Mouse (Mus musculus) heart, adult 2 months (tissue): ENCODE measurements at regions not wholly inside any gene's neighbourhood (a gene's known extent, or its start where the extent isn't known, plus 50 kb on each side); places are given as distances from the start of the nearest gene placed in this dataset.
A peak's percentile ranks its signal among the peaks of the same experiment; 100 is the strongest.

Source experiments
- DNase-seq, 2 experiments: peaks; one replicate each; pipeline ENCODE4 v3.0.0; 2021
- H3K27ac ChIP-seq: fragments of 200-600 bp; 2 replicates; pipeline ENCODE4 v1.8.1; 2022
- H3K27me3 ChIP-seq: fragments of 200-500 bp; 2 replicates; pipeline ENCODE4 v1.6.1; 2012; ENCODE audit warnings: mild to moderate bottlenecking, low read length, inconsistent platforms, mixed read lengths; ENCODE audit not compliant: control insufficient read depth, insufficient read depth
- H3K36me3 ChIP-seq: fragments of 200-500 bp; 2 replicates; pipeline ENCODE4 v1.6.1; 2012; ENCODE audit warnings: low read length, inconsistent platforms; ENCODE audit not compliant: control insufficient read depth, insufficient read depth
- H3K4me1 ChIP-seq: fragments of 200-500 bp; 2 replicates; pipeline ENCODE4 v1.6.1; 2011; ENCODE audit warnings: low read length; ENCODE audit not compliant: control insufficient read depth, insufficient read depth
- H3K4me3 ChIP-seq: fragments of 200-600 bp; 2 replicates; pipeline ENCODE4 v1.8.1; 2022
- H3K79me2 ChIP-seq: fragments of 200-500 bp; replicated peaks from 2 replicates; pipeline ENCODE4 v1.6.1; 2012; ENCODE audit warnings: mild to moderate bottlenecking, inconsistent platforms, low read length, moderate library complexity, mixed read lengths; ENCODE audit not compliant: control insufficient read depth, insufficient read depth
- H3K9ac ChIP-seq: fragments of 200-500 bp; 2 replicates; pipeline ENCODE4 v1.6.1; 2012; ENCODE audit warnings: low read depth, mild to moderate bottlenecking, control low read depth, inconsistent platforms, low read length, mixed read lengths
- CTCF ChIP-seq: fragments of 200-600 bp; IDR thresholded peaks from 2 replicates; pipeline ENCODE4 v1.8.1; 2022; ENCODE audit warnings: antibody characterized with exemption, mild to moderate bottlenecking, moderate library complexity
- EP300 ChIP-seq: fragments of 200-500 bp; IDR thresholded peaks from 2 replicates; pipeline ENCODE4 v1.6.1; 2011; ENCODE audit warnings: low read depth, low read length, control low read depth; ENCODE audit not compliant: insufficient read depth
- POLR2A ChIP-seq: fragments of 200-500 bp; IDR thresholded peaks from 2 replicates; pipeline ENCODE4 v1.6.1; 2011; ENCODE audit warnings: mild to moderate bottlenecking, low read depth, low read length, control low read depth; ENCODE audit not compliant: insufficient read depth
- WGBS: fragments of 180-500 bp; shearing (Covaris S2); methylation state at CpG from one replicate; pipeline ENCODE4 v1.1.7; 2018; 5-methylcytosine and 5-hydroxymethylcytosine counted together
- intact Hi-C: fragments of 180-260 bp; cut with DNase I; formaldehyde crosslinking; loops from one replicate; pipeline ENCODE4 v1.15.1; 2025

DNA sequence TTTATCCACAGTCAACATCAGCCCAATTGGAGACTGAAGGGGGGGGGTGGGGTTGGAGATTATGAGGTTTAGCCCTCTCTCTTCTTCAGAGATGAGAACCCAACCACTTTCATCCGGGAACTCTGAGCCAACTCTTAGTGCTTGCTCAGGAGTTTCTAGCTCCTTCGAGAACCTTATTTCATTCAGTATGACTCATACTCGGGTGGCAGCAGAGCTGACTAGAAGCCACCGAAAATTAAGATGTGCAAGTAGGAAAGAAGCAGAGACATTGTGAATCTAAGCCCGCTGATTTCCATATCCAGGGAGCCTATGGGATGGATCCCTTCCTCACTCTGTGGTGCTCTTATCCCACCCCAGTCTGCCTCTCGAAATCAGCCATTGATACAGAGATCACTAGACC is 262.0 kb upstream of the Pabpc6 start:
- no peak for DNase-seq
- Histone ChIP-seq H3K9ac (no peak overlapping the region), H3K27ac (no peak overlapping the region), H3K4me1 (no peaks in the 10 kb centered on the region), H3K36me3 (no peaks in the 10 kb centered on the region), H3K4me3 (no peak overlapping the region), H3K79me2 (no peaks in the 10 kb centered on the region), H3K27me3 (no peaks in the 10 kb centered on the region)
- intact Hi-C loops = no loop called here
- TF ChIP-seq EP300 (no peak), POLR2A (no peak), CTCF (no peak)
- 75% methylated on average over 6 of the region's 6 CpGs for WGBS

DNA sequence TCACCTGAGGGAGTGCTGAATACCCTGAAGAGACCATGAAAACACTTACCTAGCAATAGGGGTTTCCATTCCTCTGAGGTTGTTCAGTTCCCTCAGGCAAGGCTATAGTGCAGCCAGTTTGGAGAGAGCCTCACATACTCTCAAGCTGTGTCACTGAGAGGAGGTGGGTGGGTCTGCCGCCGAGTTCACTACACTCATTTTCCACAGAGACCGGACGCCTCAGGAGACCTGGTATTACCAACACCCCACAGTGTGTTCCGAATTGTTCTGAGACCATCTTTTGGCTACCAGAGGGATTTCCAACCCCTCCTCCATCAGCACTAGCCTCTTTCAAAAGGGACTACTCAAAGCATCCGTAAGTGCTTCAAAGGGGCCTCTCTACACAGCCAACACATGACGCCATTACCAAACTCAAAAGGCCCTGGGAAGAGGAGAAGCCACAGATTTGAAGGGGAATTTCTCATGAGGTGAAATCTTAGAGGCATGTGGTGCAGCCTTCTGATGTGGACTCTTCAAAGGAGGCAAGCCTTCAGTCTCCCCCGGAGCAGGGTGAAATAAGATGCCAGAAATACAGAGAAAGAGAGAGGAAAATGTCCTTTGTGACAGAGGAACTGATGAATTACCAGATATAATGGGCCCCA is 260.1 kb upstream of the Pabpc6 start:
- TF ChIP-seq EP300 = no peak
- TF ChIP-seq CTCF = no peak
- TF ChIP-seq POLR2A = no peak
- intact Hi-C loops = no loop called here
- DNase-seq = no peak
- H3K4me3 ChIP-seq = no peak overlapping the region
- H3K79me2 ChIP-seq = no peaks in the 10 kb centered on the region
- H3K27me3 ChIP-seq = no peaks in the 10 kb centered on the region
- no peak overlapping the region for H3K9ac ChIP-seq
- 83% methylated on average over 8 of the region's 8 CpGs for WGBS
- no peaks in the 10 kb centered on the region for H3K36me3 ChIP-seq
- no peaks in the 10 kb centered on the region for H3K4me1 ChIP-seq
- H3K27ac ChIP-seq = no peak overlapping the region

DNA sequence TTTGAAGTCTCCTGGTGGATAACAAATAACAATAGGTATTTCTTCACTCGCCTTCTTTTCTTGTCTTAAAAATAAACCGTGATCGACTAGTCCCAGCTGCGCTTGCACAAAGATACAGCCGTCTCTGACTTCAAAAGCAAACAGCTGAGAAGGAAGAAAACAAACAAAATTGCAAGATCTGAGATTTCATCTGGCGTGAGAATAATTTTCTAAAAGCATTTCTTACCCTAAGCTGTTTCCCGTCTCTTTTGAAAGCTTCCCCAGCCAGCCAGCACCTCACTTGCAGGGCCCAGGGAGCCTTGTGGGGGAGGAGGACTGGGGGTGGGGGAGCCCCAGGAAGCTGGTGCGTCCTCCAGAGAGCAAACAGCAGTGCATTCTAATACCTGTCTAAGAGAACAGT is 258.2 kb upstream of the Pabpc6 start:
- H3K79me2 ChIP-seq = no peaks in the 10 kb centered on the region
- intact Hi-C loops = no loop called here
- no peaks in the 10 kb centered on the region for H3K4me1 ChIP-seq
- no peak for DNase-seq
- H3K36me3 ChIP-seq = no peaks in the 10 kb centered on the region
- no peaks in the 10 kb centered on the region for H3K27me3 ChIP-seq
- no peak overlapping the region for H3K27ac ChIP-seq
- no peak overlapping the region for H3K9ac ChIP-seq
- no peak overlapping the region for H3K4me3 ChIP-seq
- TF ChIP-seq POLR2A (no peak), EP300 (no peak), CTCF (no peak)
- WGBS = 61% methylated on average over 8 of the region's 8 CpGs

DNA sequence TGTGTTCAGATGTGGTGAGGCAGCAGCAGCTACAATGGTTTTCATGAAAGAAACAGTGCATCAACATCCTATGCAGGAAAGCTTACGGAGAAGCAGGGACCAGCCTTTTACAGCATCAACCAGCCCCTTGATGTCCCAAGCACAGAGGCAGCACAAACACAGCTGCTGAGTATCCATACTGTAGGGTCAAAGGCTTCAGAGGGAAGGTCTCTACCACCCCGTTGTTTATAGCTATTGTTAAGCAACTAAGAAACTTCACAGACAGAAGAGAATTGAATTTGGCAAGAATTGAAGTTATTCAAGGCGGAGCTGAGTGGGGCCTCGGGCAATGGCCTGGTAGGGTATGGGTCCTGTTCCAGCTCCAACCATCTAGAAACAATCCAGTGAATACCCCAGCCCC is 256.8 kb upstream of the Pabpc6 start:
- Histone ChIP-seq H3K27ac (no peak overlapping the region), H3K4me3 (no peak overlapping the region), H3K79me2 (no peaks in the 10 kb centered on the region), H3K4me1 (no peaks in the 10 kb centered on the region), H3K9ac (no peak overlapping the region), H3K27me3 (no peaks in the 10 kb centered on the region), H3K36me3 (no peaks in the 10 kb centered on the region)
- WGBS = 79% methylated on average over 4 of the region's 4 CpGs
- DNase-seq = no peak
- intact Hi-C loops = no loop called here
- TF ChIP-seq EP300 = no peak
- TF ChIP-seq CTCF = no peak
- no peak for TF ChIP-seq POLR2A

DNA sequence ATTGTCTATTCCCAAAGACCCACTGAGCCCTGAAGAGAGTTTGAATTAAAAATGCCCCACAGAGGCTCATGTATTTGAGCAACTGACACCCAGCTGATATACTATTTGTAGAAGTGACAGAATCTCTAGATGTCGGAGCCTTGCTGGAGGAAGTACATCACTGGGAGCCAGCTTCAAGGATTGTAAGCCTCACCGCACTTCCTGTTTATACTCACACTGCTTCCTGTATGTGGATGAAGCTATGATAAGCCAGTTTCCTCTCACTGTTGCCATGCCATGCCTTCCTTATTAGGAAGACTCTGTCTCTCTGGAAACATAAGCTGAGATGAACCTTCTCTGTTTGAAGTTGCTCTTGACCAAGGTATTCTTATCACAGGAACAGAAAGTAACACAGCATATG is 251.8 kb upstream of the Pabpc6 start:
- H3K36me3 ChIP-seq = no peaks in the 10 kb centered on the region
- intact Hi-C loops = no loop called here
- H3K4me3 ChIP-seq = no peak overlapping the region
- H3K79me2 ChIP-seq = no peaks in the 10 kb centered on the region
- peak in 1 of 2 experiments; percentile 13 for DNase-seq
- 54% methylated on average over 2 of the region's 2 CpGs for WGBS
- H3K9ac ChIP-seq = no peak overlapping the region
- H3K27me3 ChIP-seq = no peaks in the 10 kb centered on the region
- TF ChIP-seq CTCF (no peak), EP300 (no peak), POLR2A (no peak)
- peak overlapping the region; percentile 33 for H3K27ac ChIP-seq
- no peaks in the 10 kb centered on the region for H3K4me1 ChIP-seq

DNA sequence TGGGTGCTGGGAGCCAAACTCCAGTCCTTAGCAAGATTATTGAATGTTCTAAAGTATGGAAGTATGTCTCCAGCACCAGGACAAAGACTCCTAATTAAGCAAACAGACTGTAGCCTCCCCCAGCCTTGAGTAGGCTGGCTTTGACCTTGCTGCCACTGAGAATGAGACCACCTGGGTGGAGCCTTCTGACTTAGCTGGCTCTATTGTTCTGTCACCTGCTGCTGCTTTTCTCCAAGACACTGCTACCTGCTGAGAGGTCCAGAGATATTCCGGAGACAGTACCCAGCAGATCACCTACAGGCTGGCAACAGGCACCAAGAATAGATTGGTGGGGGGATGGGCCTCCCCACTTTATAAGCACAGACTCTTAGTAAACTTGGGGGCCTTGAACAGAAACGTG is 247.5 kb upstream of the Pabpc6 start:
- H3K27me3 ChIP-seq = no peaks in the 10 kb centered on the region
- no peak overlapping the region for H3K27ac ChIP-seq
- WGBS = 66% methylated on average over 2 of the region's 2 CpGs
- H3K4me1 ChIP-seq = peaks cover 3% of the 10 kb centered on the region; the same call in 1 of the 2 replicates
- intact Hi-C loops = no loop called here
- H3K4me3 ChIP-seq = no peak overlapping the region
- TF ChIP-seq EP300 (no peak), POLR2A (no peak), CTCF (no peak)
- no peak overlapping the region for H3K9ac ChIP-seq
- no peaks in the 10 kb centered on the region for H3K36me3 ChIP-seq
- no peaks in the 10 kb centered on the region for H3K79me2 ChIP-seq
- DNase-seq = no peak
